Mouse (Mus musculus) MEL (cell line): ENCODE data around the gene Tmed10.

ENCODE experiments used
- BHLHE40 ChIP-seq: IDR thresholded peaks from 2 replicates; pipeline ENCODE4 v1.6.1; 2012; ENCODE audit warnings: low read depth, mild to moderate bottlenecking, inconsistent platforms, low read length, improper control_type of control experiment, borderline replicate concordance
- CTCF ChIP-seq, 3 experiments: IDR thresholded peaks in 2 of 3; conservative IDR thresholded peaks in 1 of 3; 2 replicates each; pipeline ENCODE4 v1.5.1; 2011 to 2012; ENCODE audit warnings: low read length in 3 of 3, low read depth in 2 of 3, mild to moderate bottlenecking in 2 of 3, improper control_type of control experiment in 1 of 3, inconsistent platforms in 1 of 3, mixed read lengths in 1 of 3, moderate library complexity in 1 of 3; ENCODE audit not compliant: control insufficient read depth in 1 of 3, insufficient read depth in 1 of 3, poor library complexity in 1 of 3, severe bottlenecking in 1 of 3
- EP300 ChIP-seq, 2 experiments: IDR thresholded peaks; 2 replicates each; pipeline ENCODE4 v1.6.1; 2011; ENCODE audit warnings: improper control_type of control experiment in 2 of 2, low read length in 2 of 2, low read depth in 1 of 2, mild to moderate bottlenecking in 1 of 2
- ETS1 ChIP-seq: IDR thresholded peaks from 2 replicates; pipeline ENCODE4 v1.6.1; 2012; ENCODE audit warnings: low read depth, mild to moderate bottlenecking, inconsistent platforms, low read length, improper control_type of control experiment, moderate library complexity
- GATA1 ChIP-seq: IDR thresholded peaks from 2 replicates; pipeline ENCODE4 v1.6.1; 2011; ENCODE audit warnings: low read depth, low read length, improper control_type of control experiment
- MYC ChIP-seq: IDR thresholded peaks from 2 replicates; pipeline ENCODE4 v1.6.1; 2011; ENCODE audit warnings: low read depth, mild to moderate bottlenecking, low read length, improper control_type of control experiment, moderate library complexity
- POLR2A ChIP-seq, 2 experiments: IDR thresholded peaks; 2 replicates each; pipeline ENCODE4 v1.6.1; 2011 to 2012; ENCODE audit warnings: low read length in 2 of 2, mild to moderate bottlenecking in 2 of 2, control low read depth in 1 of 2, improper control_type of control experiment in 1 of 2, low read depth in 1 of 2, moderate library complexity in 1 of 2; ENCODE audit not compliant: control insufficient read depth in 1 of 2, insufficient read depth in 1 of 2, poor library complexity in 1 of 2
- POLR2AphosphoS2 ChIP-seq: IDR thresholded peaks from 2 replicates; pipeline ENCODE4 v1.6.1; 2011; ENCODE audit warnings: low read length, improper control_type of control experiment
- TCF12 ChIP-seq: IDR thresholded peaks from 2 replicates; pipeline ENCODE4 v1.6.1; 2014; ENCODE audit warnings: low read depth, mild to moderate bottlenecking, inconsistent platforms, low read length, improper control_type of control experiment, moderate library complexity
- USF2 ChIP-seq, 2 experiments: IDR thresholded peaks; 2 replicates each; pipeline ENCODE4 v1.6.1; 2011 to 2012; ENCODE audit warnings: improper control_type of control experiment in 2 of 2, low read length in 2 of 2, borderline replicate concordance in 1 of 2, inconsistent platforms in 1 of 2, low read depth in 1 of 2, mild to moderate bottlenecking in 1 of 2; ENCODE audit not compliant: insufficient read depth in 1 of 2
- ZC3H11A ChIP-seq: IDR thresholded peaks from 2 replicates; pipeline ENCODE4 v1.6.1; 2012; ENCODE audit warnings: low read depth, mild to moderate bottlenecking, inconsistent platforms, low read length, improper control_type of control experiment

DNA sequence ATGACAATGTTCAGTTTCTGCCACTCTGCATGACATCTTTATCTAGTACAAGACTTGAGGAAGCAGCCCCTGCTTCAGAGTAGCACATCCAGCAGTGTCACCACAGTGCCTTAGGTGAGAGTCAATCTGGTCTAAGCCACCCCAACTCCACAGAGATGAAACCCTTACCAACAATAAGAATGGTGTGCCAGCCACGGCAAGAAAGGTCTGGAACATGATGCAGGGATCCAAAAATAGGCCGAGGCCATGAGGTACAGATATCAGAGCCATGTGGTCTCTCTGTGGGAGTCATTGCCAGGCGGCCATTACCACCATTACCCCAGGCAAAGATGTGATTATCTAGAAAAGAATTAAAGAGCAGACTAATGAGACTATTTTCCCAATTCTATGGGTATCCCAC is 66.0 kb downstream of the Tmed10 start:
- TF ChIP-seq BHLHE40 = no peak
- no peak for TF ChIP-seq ETS1
- no peak for TF ChIP-seq POLR2AphosphoS2
- TF ChIP-seq MYC = no peak
- TF ChIP-seq EP300 (IDR thresholded peaks at IDR 0.05; ENCODE audit: low read depth in 1 of 2, low read length in 2 of 2) = no peak
- no peak for TF ChIP-seq POLR2A (IDR thresholded peaks at IDR 0.05; ENCODE audit: control insufficient read depth in 1 of 2, insufficient read depth in 1 of 2, low read depth in 1 of 2, low read length in 2 of 2, poor library complexity in 1 of 2)
- no peak for TF ChIP-seq CTCF (IDR thresholded peaks at IDR 0.05 in 2 of 3, conservative IDR thresholded peaks at IDR 0.05 in 1 of 3; ENCODE audit: control insufficient read depth in 1 of 3, insufficient read depth in 1 of 3, low read depth in 2 of 3, low read length in 3 of 3, poor library complexity in 1 of 3, severe bottlenecking in 1 of 3)
- no peak for TF ChIP-seq USF2 (IDR thresholded peaks at IDR 0.05; ENCODE audit: borderline replicate concordance in 1 of 2, insufficient read depth in 1 of 2, low read depth in 1 of 2, low read length in 2 of 2)
- TF ChIP-seq TCF12 = no peak
- no peak for TF ChIP-seq GATA1
- no peak for TF ChIP-seq ZC3H11A
